Comparison of ENCODE assay signal across 22 mouse cellular contexts in genomic region chr13:56095601-56096195, GRCm38 (mm10). TPM values are rescaled to one million over a fixed set of nuclear protein-coding genes. Genes with fewer than 3 reads are reported as not detected.
DNase-seq lines count a peak whose midpoint lies in the region; ATAC-seq and TF ChIP-seq lines count a peak whose summit lies in the region.
"Had no signal": no experiment of that assay in that cellular context is flagged by ENCODE, and none has a peak within 500 bp of the region (broad histone marks: within the 10 kb centered on the region; RNA-seq: fewer than 3 reads in every experiment).

No protein-coding gene starts in this region.

- H3K4me1 ChIP-seq in hindbrain, embryonic 13.5 days (replicated peaks) = peaks cover 40% of the 10 kb centered on the region
- H3K4me1 ChIP-seq in hindbrain, embryonic 12.5 days = peaks cover 21% of the 10 kb centered on the region
- no peaks in the 10 kb centered on the region for H3K4me1 ChIP-seq in limb, embryonic 14.5 days (ENCODE audit: control insufficient read depth, insufficient read depth, low read length)
- 0 out of 2 replicates have a peak, but pooled peaks cover 4% of the 10 kb centered on the region for H3K4me1 ChIP-seq in limb, embryonic 10.5 days

- no peaks in the 10 kb centered on the region for H3K9me3 ChIP-seq in hindbrain, embryonic 13.5 days
- H3K9me3 ChIP-seq in hindbrain, embryonic 12.5 days (replicated peaks) = no peaks in the 10 kb centered on the region
- H3K9me3 ChIP-seq in limb, embryonic 14.5 days (ENCODE audit: control insufficient read depth, low read length) = no peaks in the 10 kb centered on the region
- H3K9me3 ChIP-seq in limb, embryonic 10.5 days (replicated peaks) = no peaks in the 10 kb centered on the region
- H3K9me3 ChIP-seq: limb, embryonic 15.5 days; lung, embryonic 15.5 days; megakaryocyte, embryonic 14.5 days; midbrain, embryonic 13.5 days; neural tube, embryonic 15.5 days had no signal

- no peak for TF ChIP-seq POLR2A in limb, embryonic 14.5 days (IDR thresholded peaks at IDR 0.05; ENCODE audit: borderline replicate concordance, extremely low read depth, insufficient read depth, insufficient read length)
- no peak for TF ChIP-seq POLR2A in myocyte (IDR thresholded peaks at IDR 0.05; ENCODE audit: insufficient read length, low read depth)

- DNase-seq in cerebellum, adult 11-12 months = peak; percentile 23
- DNase-seq in cerebellum, adult 8-10 months = no peak
- no peak for DNase-seq in limb, embryonic 14.5 days (ENCODE audit: low spot score)
- DNase-seq in limb, embryonic 10.5 days (ENCODE audit: low spot score) = no peak
- DNase-seq in T-cell, adult 2 months (ENCODE audit: low spot score) = no peak
- DNase-seq: adrenal gland, postnatal 14 days; gastrocnemius, postnatal 36 days; heart, postnatal 4 days; kidney, adult 8-10 months; kidney, postnatal 36 days; layer of hippocampus, postnatal 36 days; lung, postnatal 36 days; right cerebral cortex, adult 18-20 months had no signal

- H3K79me2 ChIP-seq in myocyte (ENCODE audit: control insufficient read depth, insufficient read depth) = no peaks in the 10 kb centered on the region

- H3K9ac ChIP-seq in hindbrain, embryonic 13.5 days = no peak overlapping the region
- H3K9ac ChIP-seq in hindbrain, embryonic 12.5 days = no peak overlapping the region
- H3K9ac ChIP-seq in limb, embryonic 14.5 days (ENCODE audit: low read depth, low read length, severe bottlenecking) = no peak overlapping the region
- H3K9ac ChIP-seq: limb, embryonic 15.5 days; liver, embryonic 14.5 days; lung, embryonic 15.5 days; midbrain, embryonic 13.5 days; neural tube, embryonic 15.5 days had no signal

- 0 out of 2 replicates have a peak overlapping the region, but pooled peaks have one; percentile 6 for H3K27ac ChIP-seq in hindbrain, embryonic 13.5 days
- no peak overlapping the region for H3K27ac ChIP-seq in hindbrain, embryonic 12.5 days
- H3K27ac ChIP-seq in limb, embryonic 14.5 days (replicated peaks; ENCODE audit: low read depth, low read length) = no peak overlapping the region
- H3K27ac ChIP-seq in limb, embryonic 10.5 days = no peak overlapping the region
- H3K27ac ChIP-seq: limb, embryonic 15.5 days; liver, embryonic 14.5 days; lung, embryonic 15.5 days; midbrain, embryonic 13.5 days had no signal

- H3K36me3 ChIP-seq in hindbrain, embryonic 13.5 days = peaks cover 36% of the 10 kb centered on the region
- H3K36me3 ChIP-seq in hindbrain, embryonic 12.5 days = peaks cover 52% of the 10 kb centered on the region
- H3K36me3 ChIP-seq in limb, embryonic 14.5 days (ENCODE audit: control insufficient read depth, insufficient read depth, low read length) = peaks cover 71% of the 10 kb centered on the region
- H3K36me3 ChIP-seq in limb, embryonic 10.5 days = peaks cover 90% of the 10 kb centered on the region
- H3K36me3 ChIP-seq in myocyte (ENCODE audit: control insufficient read depth, insufficient read depth) = no peaks in the 10 kb centered on the region

- no peaks in the 10 kb centered on the region for H3K27me3 ChIP-seq in hindbrain, embryonic 13.5 days
- no peaks in the 10 kb centered on the region for H3K27me3 ChIP-seq in hindbrain, embryonic 12.5 days
- no peaks in the 10 kb centered on the region for H3K27me3 ChIP-seq in limb, embryonic 14.5 days (ENCODE audit: control insufficient read depth, insufficient read depth, low read length)
- no peaks in the 10 kb centered on the region for H3K27me3 ChIP-seq in limb, embryonic 10.5 days (ENCODE audit: low read depth, poor library complexity, severe bottlenecking)
- no peaks in the 10 kb centered on the region for H3K27me3 ChIP-seq in myocyte (ENCODE audit: control insufficient read depth, insufficient read depth, insufficient read length)
- H3K27me3 ChIP-seq: limb, embryonic 15.5 days; lung, embryonic 15.5 days; megakaryocyte, embryonic 14.5 days; midbrain, embryonic 13.5 days; neural tube, embryonic 15.5 days had no signal

- no peak overlapping the region for H3K4me2 ChIP-seq in hindbrain, embryonic 13.5 days
- H3K4me2 ChIP-seq in hindbrain, embryonic 12.5 days (replicated peaks) = no peak overlapping the region
- H3K4me2 ChIP-seq in limb, embryonic 14.5 days (replicated peaks; ENCODE audit: low read depth, low read length, severe bottlenecking) = no peak overlapping the region
- H3K4me2 ChIP-seq in myocyte (ENCODE audit: low read depth) = no peak overlapping the region
- H3K4me2 ChIP-seq: limb, embryonic 15.5 days; lung, embryonic 15.5 days; midbrain, embryonic 13.5 days; neural tube, embryonic 15.5 days had no signal

- no peak for ATAC-seq in hindbrain, embryonic 13.5 days (ENCODE audit: low FRiP score)
- ATAC-seq in hindbrain, embryonic 12.5 days (ENCODE audit: low FRiP score) = no peak
- ATAC-seq in limb, embryonic 14.5 days (ENCODE audit: low FRiP score, low read depth) = 0 out of 2 replicates have a peak, but pooled peaks have one; percentile 19
- ATAC-seq: midbrain, embryonic 13.5 days had no signal

- 81% methylated on average over 18 of the region's 18 CpGs for WGBS in hindbrain, embryonic 13.5 days
- 89% methylated on average over 18 of the region's 18 CpGs for WGBS in hindbrain, embryonic 12.5 days
- WGBS in limb, embryonic 14.5 days = 84% methylated on average over 18 of the region's 18 CpGs
- 92% methylated on average over 18 of the region's 18 CpGs for WGBS in limb, embryonic 10.5 days

- H3ac ChIP-seq in myocyte (ENCODE audit: control insufficient read depth, insufficient read length) = no peak overlapping the region

- H3K4me3 ChIP-seq in hindbrain, embryonic 13.5 days = no peak overlapping the region
- no peak overlapping the region for H3K4me3 ChIP-seq in hindbrain, embryonic 12.5 days
- no peak overlapping the region for H3K4me3 ChIP-seq in limb, embryonic 14.5 days (replicated peaks; ENCODE audit: low read length)
- H3K4me3 ChIP-seq in limb, embryonic 10.5 days = no peak overlapping the region
- H3K4me3 ChIP-seq in myocyte = no peak overlapping the region
- H3K4me3 ChIP-seq: limb, embryonic 15.5 days; lung, embryonic 15.5 days; megakaryocyte, embryonic 14.5 days; midbrain, embryonic 13.5 days; neural tube, embryonic 15.5 days had no signal

TF ChIP-seq in myocyte, 11 proteins besides CTCF, POLR2A, EP300 and RAD21:
- peak in 2 of 3 experiments; percentile 9 to 68 for TF ChIP-seq MYOD1 (IDR thresholded peaks at IDR 0.05; ENCODE audit: control insufficient read depth in 1 of 3, insufficient read length in 2 of 3, low read depth in 2 of 3)
- TF ChIP-seq REST (IDR thresholded peaks at IDR 0.05; ENCODE audit: insufficient read depth, insufficient read length) = no peak
- TF ChIP-seq TCF12 (IDR thresholded peaks at IDR 0.05; ENCODE audit: insufficient read depth, poor library complexity, severe bottlenecking) = peak; percentile 9
- TF ChIP-seq MYOG (IDR thresholded peaks at IDR 0.05; ENCODE audit: control insufficient read depth in 1 of 3, insufficient read depth in 1 of 3, insufficient read length in 2 of 3, low read depth in 2 of 3) = peak in 2 of 3 experiments; percentile 26 to 64

RNA-seq across cellular contexts. Expression of gene H2afy, which starts 40.5 kb away (rescaled TPM):
- polyA plus RNA-seq in hindbrain, embryonic 13.5 days (2015; fragmentation: Nextera tagmentation; extraction: Ambion mirVana) = 369 and 380 TPM in 2 replicates
- polyA plus RNA-seq in hindbrain, embryonic 12.5 days (2016; fragmentation: Nextera tagmentation; extraction: Ambion mirVana) = 491 and 497 TPM in 2 replicates
- 231 and 297 TPM in 2 replicates for polyA plus RNA-seq in limb, embryonic 14.5 days (2012; rRNA removed)
- 304 and 351 TPM in 2 replicates for polyA plus RNA-seq in limb, embryonic 14.5 days (2014; fragmentation: Nextera tagmentation; extraction: Ambion mirVana)
- 642 and 645 TPM in 2 replicates for polyA plus RNA-seq in limb, embryonic 10.5 days (2016; fragmentation: Nextera tagmentation; extraction: Ambion mirVana)
- 62.8 TPM for polyA plus RNA-seq in myocyte (2012; fragmentation: generic; extraction: Trizol)
